Mouse (Mus musculus) megakaryocyte-erythroid progenitor cell, adult 5-6 weeks (primary cell): Measurements from ENCODE around the gene Nfkbia. TPM values are rescaled to one million over a fixed set of nuclear protein-coding genes. Genes with fewer than 3 reads are reported as not detected.

Experiments used
- ATAC-seq: replicated peaks from 2 replicates; pipeline ENCODE4 v1.8.0; 2016; ENCODE audit warnings: mild to moderate bottlenecking, inconsistent platforms; ENCODE audit not compliant: severe bottlenecking, poor library complexity, low FRiP score, low TSS enrichment
- total RNA-seq, 2 experiments: library from RNA; stranded (forward) in 1 of 2; stranded (reverse) in 1 of 2; fragments of 200-1000, 215-1000 nt in 1 of 2; fragments of >200 nt in 1 of 2; fragmentation: Nextera tagmentation in 1 of 2; gene quantifications; 2 replicates each; pipeline ENCODE4 v1.2.3; 2014 to 2017

Gene Nfkbia
- total RNA-seq, 2 experiments from 2014 or later: 13.8 to 81.5 TPM

- ATAC-seq: peak; percentile 46
Observed at GRCm38 (mm10) chr12:55491516-55492183, 797 bp downstream of the Nfkbia start.

- ATAC-seq: no peak
Observed at GRCm38 (mm10) chr12:55490722-55491449, 1.6 kb downstream of the Nfkbia start.

- no peak for ATAC-seq
Observed at GRCm38 (mm10) chr12:55489986-55490721, 2.3 kb downstream of the Nfkbia start.

- no peak for ATAC-seq
Observed at GRCm38 (mm10) chr12:55488661-55489447, 3.6 kb downstream of the Nfkbia start.

- no peak for ATAC-seq
Observed at GRCm38 (mm10) chr12:55487843-55488660, 4.4 kb downstream of the Nfkbia start.

GRCm38 (mm10) chr12:55486923-55487674, 5.3 kb downstream of the Nfkbia start:
- ATAC-seq: no peak

GRCm38 (mm10) chr12:55484800-55485199, 7.6 kb downstream of the Nfkbia start:
- ATAC-seq: no peak

- no peak for ATAC-seq
Observed at GRCm38 (mm10) chr12:55484079-55484774, 8.2 kb downstream of the Nfkbia start.

- ATAC-seq: no peak
Observed at GRCm38 (mm10) chr12:55483591-55483990, 8.9 kb downstream of the Nfkbia start.

- no peak for ATAC-seq
Observed at GRCm38 (mm10) chr12:55482732-55483131, 9.7 kb downstream of the Nfkbia start.

GRCm38 (mm10) chr12:55481739-55482138, 10.7 kb downstream of the Nfkbia start:
- ATAC-seq: no peak

- ATAC-seq: no peak; the same call in 1 of the 2 replicates
Observed at GRCm38 (mm10) chr12:55480471-55481153, 11.8 kb downstream of the Nfkbia start.

- ATAC-seq: no peak
Observed at GRCm38 (mm10) chr12:55478901-55479300, 13.5 kb downstream of the Nfkbia start.

GRCm38 (mm10) chr12:55474209-55474583, 18.3 kb downstream of the Nfkbia start:
- ATAC-seq: no peak

GRCm38 (mm10) chr12:55473250-55474208, 18.9 kb downstream of the Nfkbia start:
- ATAC-seq: peak; percentile 45; the same call in 1 of the 2 replicates

GRCm38 (mm10) chr12:55471344-55471743, 21.1 kb downstream of the Nfkbia start:
- ATAC-seq: no peak
